Mouse (Mus musculus) forebrain, embryonic 11.5 days (tissue): ENCODE results near the gene Parvb. TPM values are rescaled to one million over a fixed set of nuclear protein-coding genes. Genes with fewer than 3 reads are reported as not detected.

Experiments
- ATAC-seq: fragments of 200-750 bp; cut with Nextera tagmentation; replicated peaks from 2 replicates; pipeline ENCODE4 v1.8.0; 2017; ENCODE audit warnings: moderate TSS enrichment; ENCODE audit not compliant: low FRiP score
- DNase-seq: peaks from one replicate; pipeline ENCODE4 v3.0.0-alpha.2; 2017; ENCODE audit warnings: low spot score
- H3K27ac ChIP-seq: fragments of 300-500 bp; sonication (generic); 2 replicates; pipeline ENCODE4 v1.5.1; 2014; ENCODE audit warnings: low read depth, low read length
- H3K27me3 ChIP-seq: fragments of 300-500 bp; sonication (generic); 2 replicates; pipeline ENCODE4 v1.6.1; 2014; ENCODE audit warnings: mild to moderate bottlenecking, low read length, mixed read lengths; ENCODE audit not compliant: control insufficient read depth, insufficient read depth
- H3K36me3 ChIP-seq: fragments of 300-500 bp; sonication (generic); 2 replicates; pipeline ENCODE4 v1.6.1; 2014; ENCODE audit warnings: mild to moderate bottlenecking, low read length, moderate library complexity, mixed read lengths; ENCODE audit not compliant: control insufficient read depth, insufficient read depth
- H3K4me1 ChIP-seq: fragments of 300-500 bp; sonication (generic); replicated peaks from 2 replicates; pipeline ENCODE4 v1.6.1; 2014; ENCODE audit warnings: low read length, mixed read lengths; ENCODE audit not compliant: control insufficient read depth, insufficient read depth
- H3K4me2 ChIP-seq: fragments of 300-500 bp; sonication (generic); 2 replicates; pipeline ENCODE4 v1.6.1; 2014; ENCODE audit warnings: low read depth, mild to moderate bottlenecking, low read length, moderate library complexity, mixed read lengths; ENCODE audit not compliant: severe bottlenecking
- H3K4me3 ChIP-seq: fragments of 300-500 bp; sonication (generic); 2 replicates; pipeline ENCODE4 v1.5.1; 2014; ENCODE audit warnings: low read depth, low read length
- H3K9ac ChIP-seq: fragments of 300-500 bp; sonication (generic); 2 replicates; pipeline ENCODE4 v1.6.1; 2014; ENCODE audit warnings: low read length
- H3K9me3 ChIP-seq: fragments of 300-500 bp; sonication (generic); 2 replicates; pipeline ENCODE4 v1.6.1; 2016; ENCODE audit warnings: low read length, mixed read lengths; ENCODE audit not compliant: control insufficient read depth
- WGBS: fragments of 180-500 bp; shearing (Covaris S2); extraction: QIAGEN DNeasy Blood & Tissue Kit; methylation state at CpG from one replicate; pipeline ENCODE4 v1.1.7; 2014; 5-methylcytosine and 5-hydroxymethylcytosine counted together
- polyA plus RNA-seq: library from polyadenylated mRNA; unstranded; fragments of >200 nt; fragmentation: Nextera tagmentation; extraction: Ambion mirVana; gene quantifications from 2 replicates; pipeline ENCODE4 v1.2.1, GENCODE M21; 2014

Gene Parvb
- polyA plus RNA-seq = 3.3 and 4.9 TPM in 2 replicates

- Histone ChIP-seq H3K9me3 (no peaks in the 10 kb centered on the region), H3K27ac (no peak within 1 kb of the TSS), H3K4me3 (peak within 1 kb of the TSS; percentile 47), H3K27me3 (peaks cover 8% of the 10 kb centered on the region), H3K4me1 (peaks cover 7% of the 10 kb centered on the region; the same call in 1 of the 2 replicates), H3K4me2 (peak within 1 kb of the TSS; percentile 93), H3K9ac (peak within 1 kb of the TSS; percentile 50), H3K36me3 (no peaks in the 10 kb centered on the region)
- DNase-seq (peak; percentile 67), ATAC-seq (peak; percentile 69; the same call in 1 of the 2 replicates)
- under 1% methylated on average over 53 of the region's 53 CpGs for WGBS
Observed at GRCm38 (mm10) chr15:84231721-84232561, at the start of gene Parvb. Gene Parvb (plus strand): TSS chr15:84232043.

DNA sequence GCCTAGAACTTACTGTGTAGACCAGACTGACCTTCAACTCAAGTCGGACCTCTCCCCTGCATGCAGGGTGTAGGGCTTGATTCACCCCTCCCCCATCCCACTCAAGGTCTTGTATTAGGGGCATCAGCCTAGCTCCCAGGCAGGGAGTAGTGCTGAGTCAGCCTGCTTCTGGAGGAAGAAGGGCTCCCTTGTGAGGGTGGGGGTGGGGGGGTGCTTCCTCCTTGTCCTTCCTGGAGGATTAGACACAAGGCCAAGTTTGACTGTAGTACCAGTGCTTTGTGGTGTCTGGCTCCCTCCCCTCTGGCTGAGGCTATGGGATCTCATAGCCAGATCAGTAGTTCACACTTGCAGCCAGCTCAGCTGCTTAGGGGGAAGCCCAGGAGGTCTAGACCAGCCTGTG is 47.9 kb upstream of the Parvb start:
- DNase-seq = no peak
- 69% methylated on average over 1 of the region's 1 CpGs for WGBS
- Histone ChIP-seq H3K4me1 (no peaks in the 10 kb centered on the region), H3K27ac (no peak overlapping the region), H3K36me3 (no peaks in the 10 kb centered on the region), H3K9ac (no peak overlapping the region), H3K4me2 (no peak overlapping the region), H3K4me3 (no peak overlapping the region), H3K9me3 (no peaks in the 10 kb centered on the region), H3K27me3 (no peaks in the 10 kb centered on the region)
- no peak for ATAC-seq

GRCm38 (mm10) chr15:84186196-84186595 is 45.6 kb upstream of the Parvb start:
- 58% methylated on average over 4 of the region's 4 CpGs for WGBS
- ATAC-seq (no peak), DNase-seq (no peak)
- Histone ChIP-seq H3K9me3 (no peaks in the 10 kb centered on the region), H3K27me3 (no peaks in the 10 kb centered on the region), H3K4me1 (no peaks in the 10 kb centered on the region), H3K4me2 (no peak overlapping the region), H3K9ac (no peak overlapping the region), H3K36me3 (no peaks in the 10 kb centered on the region), H3K27ac (no peak overlapping the region), H3K4me3 (no peak overlapping the region)

DNA sequence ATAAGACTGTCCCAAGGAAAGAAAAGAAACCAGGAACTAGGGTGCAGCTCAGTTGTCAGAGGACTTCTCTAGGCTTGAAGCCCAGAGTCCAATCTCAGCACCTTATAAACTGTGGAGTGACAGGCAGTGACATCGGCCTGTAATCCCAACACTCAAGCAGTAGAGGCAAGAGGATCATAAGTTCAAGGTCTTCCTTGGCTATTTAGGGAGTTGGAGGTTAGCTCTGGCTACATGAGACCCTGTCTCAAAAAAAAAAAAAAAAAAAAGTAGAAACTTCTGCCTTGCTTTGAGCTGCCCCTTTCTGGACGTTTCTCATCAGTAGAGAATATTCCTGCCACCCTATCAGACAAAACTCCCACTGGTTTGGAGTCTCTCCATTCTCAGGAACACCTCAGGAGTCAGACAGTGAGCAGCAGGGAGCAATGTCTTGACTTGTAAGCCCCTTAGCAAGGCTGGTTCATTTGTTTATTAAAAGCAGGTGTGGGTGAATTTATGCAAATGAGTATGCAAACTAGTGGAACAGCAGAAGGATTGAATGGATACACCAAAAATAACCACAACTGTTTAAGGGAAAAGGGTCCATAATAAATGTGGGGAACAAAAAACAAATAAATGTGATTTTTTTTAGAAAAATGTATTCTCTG is 42.8 kb upstream of the Parvb start:
- Histone ChIP-seq H3K4me1 (0 out of 2 replicates have a peak, but pooled peaks cover 3% of the 10 kb centered on the region), H3K4me2 (no peak overlapping the region), H3K9me3 (no peaks in the 10 kb centered on the region), H3K27me3 (no peaks in the 10 kb centered on the region), H3K36me3 (no peaks in the 10 kb centered on the region), H3K27ac (no peak overlapping the region), H3K4me3 (no peak overlapping the region), H3K9ac (no peak overlapping the region)
- ATAC-seq (no peak), DNase-seq (no peak)
- WGBS = 61% methylated on average over 2 of the region's 2 CpGs

DNA sequence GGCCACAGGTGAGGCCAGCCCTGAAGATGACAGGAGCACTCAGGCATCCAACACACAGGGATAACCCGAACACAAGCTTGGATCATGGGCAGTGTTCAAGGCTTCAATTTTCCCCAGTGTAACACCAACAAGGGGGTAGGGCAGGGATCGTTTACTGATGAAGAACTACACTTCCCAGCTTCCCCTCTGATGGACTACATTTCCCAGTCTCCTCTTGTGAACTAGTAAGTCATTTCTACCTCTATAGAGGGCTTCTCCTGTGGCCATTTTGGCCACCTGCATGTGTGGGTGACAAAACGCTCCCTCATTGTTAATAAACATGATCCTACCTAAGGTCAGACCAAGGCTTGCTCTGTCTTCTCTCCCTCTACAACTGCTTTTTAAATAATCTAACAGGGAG is 42.0 kb upstream of the Parvb start:
- no peak overlapping the region for H3K27ac ChIP-seq
- 52% methylated on average over 3 of the region's 3 CpGs for WGBS
- H3K27me3 ChIP-seq = no peaks in the 10 kb centered on the region
- no peaks in the 10 kb centered on the region for H3K9me3 ChIP-seq
- no peaks in the 10 kb centered on the region for H3K36me3 ChIP-seq
- H3K9ac ChIP-seq = no peak overlapping the region
- H3K4me2 ChIP-seq = no peak overlapping the region
- DNase-seq (no peak), ATAC-seq (no peak)
- 0 out of 2 replicates have a peak, but pooled peaks cover 3% of the 10 kb centered on the region for H3K4me1 ChIP-seq
- H3K4me3 ChIP-seq = no peak overlapping the region

DNA sequence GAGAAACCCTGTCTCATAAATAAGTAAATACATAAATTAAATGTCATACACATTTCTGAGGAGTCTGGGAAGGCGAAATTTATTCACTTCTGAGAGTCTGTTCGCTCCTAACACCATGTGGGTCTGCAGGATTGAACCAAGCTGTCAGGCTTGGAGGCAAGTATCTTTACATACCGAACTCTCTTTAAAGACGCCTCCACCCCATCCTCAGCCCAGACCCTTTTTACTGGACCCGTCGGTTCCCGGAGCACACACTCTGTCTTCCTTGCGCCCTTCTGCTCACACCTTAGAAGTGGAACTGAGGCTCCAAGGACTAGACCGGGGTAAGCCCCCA is 40.2 kb upstream of the Parvb start:
- 0 out of 2 replicates have a peak, but pooled peaks cover 3% of the 10 kb centered on the region for H3K4me1 ChIP-seq
- peak overlapping the region; percentile 87 for H3K9ac ChIP-seq
- ATAC-seq (no peak; the same call in 1 of the 2 replicates), DNase-seq (no peak)
- 0 out of 2 replicates have a peak overlapping the region, but pooled peaks have one; percentile 53 for H3K27ac ChIP-seq
- H3K4me2 ChIP-seq = peak overlapping the region; percentile 68
- H3K27me3 ChIP-seq = no peaks in the 10 kb centered on the region
- WGBS = 2% methylated on average over 9 of the region's 9 CpGs
- H3K36me3 ChIP-seq = no peaks in the 10 kb centered on the region
- peak overlapping the region; percentile 95 for H3K4me3 ChIP-seq
- H3K9me3 ChIP-seq = no peaks in the 10 kb centered on the region

DNA sequence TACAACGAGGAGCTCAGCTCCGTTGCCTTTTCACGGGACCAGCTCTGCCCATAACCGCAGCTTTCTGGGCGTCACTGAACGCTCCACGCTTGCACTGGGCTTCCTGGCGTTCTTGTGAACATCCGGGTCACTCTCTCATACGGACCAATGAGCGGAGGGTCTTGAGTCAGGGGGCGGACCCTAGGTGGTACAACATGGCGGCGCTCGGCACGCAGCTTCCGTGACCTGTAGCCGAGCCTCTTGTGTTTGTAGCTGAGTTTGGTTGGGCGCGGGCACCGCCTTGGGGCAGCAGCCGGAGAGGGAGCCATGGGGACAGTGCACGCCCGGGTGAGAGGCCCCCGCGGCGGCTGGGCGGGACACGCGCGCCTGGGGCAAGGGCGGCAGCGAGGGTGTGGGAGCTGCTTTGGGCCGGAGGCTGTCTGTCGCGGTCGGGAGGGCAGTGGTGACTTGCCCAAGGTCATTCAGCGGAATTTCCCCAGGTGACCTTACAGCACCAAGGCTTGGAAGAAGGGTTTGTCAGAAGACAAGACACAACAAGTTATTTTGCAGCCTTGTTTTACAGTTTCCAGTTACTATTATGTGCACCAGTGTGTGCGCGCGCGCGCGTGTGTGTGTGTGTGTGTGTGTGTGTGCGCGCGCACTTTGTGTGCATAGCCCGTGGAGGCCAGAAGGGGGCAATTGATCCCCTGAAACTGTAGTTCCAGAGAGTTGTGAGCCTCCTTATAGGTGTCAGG is 39.6 kb upstream of the Parvb start, which contains the start of gene Samm50:
Samm50 (plus strand) TSS at position 184 of the 734 bp plus-strand sequence.
- 0 out of 2 replicates have a peak, but pooled peaks cover 3% of the 10 kb centered on the region for H3K4me1 ChIP-seq
- ATAC-seq = peak; percentile 99
- no peaks in the 10 kb centered on the region for H3K36me3 ChIP-seq
- peak within 1 kb of the TSS; percentile 87 for H3K9ac ChIP-seq
- peak within 1 kb of the TSS; percentile 81 for H3K27ac ChIP-seq
- peak within 1 kb of the TSS; percentile 95 for H3K4me3 ChIP-seq
- H3K4me2 ChIP-seq = peak within 1 kb of the TSS; percentile 68
- H3K27me3 ChIP-seq = no peaks in the 10 kb centered on the region
- peak; percentile 94 for DNase-seq
- no peaks in the 10 kb centered on the region for H3K9me3 ChIP-seq
- 5% methylated on average over 48 of the region's 48 CpGs for WGBS

DNA sequence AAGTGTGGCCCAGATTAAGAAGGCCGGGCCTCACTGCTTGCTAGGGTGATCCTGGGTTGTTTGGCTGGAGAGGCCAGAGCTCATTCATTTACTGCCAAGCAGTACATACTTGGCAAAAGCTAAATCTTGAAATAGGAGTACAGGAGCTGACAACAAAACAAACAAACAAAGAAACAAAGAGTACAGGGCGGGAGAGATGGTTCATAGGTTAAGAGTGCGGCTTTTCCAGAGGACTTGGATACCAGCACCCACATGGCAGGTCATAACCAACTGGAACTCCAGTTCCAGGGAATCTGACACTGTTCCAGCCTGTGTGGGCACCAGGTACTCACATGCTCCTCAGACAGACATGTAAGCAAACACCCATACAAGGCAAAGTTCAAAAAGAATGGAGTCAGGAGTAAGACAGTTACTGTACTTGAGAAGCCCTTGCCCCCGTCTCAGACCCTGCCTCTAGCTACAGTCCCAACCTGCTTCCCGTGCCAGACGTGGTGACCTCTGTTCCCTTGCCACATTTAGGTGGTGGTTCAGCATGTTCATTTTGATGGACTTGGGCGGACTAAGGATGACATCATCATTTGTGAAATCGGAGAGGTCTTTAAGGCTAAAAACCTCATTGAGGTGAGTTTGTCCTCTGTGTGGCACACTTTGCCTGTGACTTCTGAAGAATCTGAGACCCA is 35.2 kb upstream of the Parvb start:
- Histone ChIP-seq H3K9me3 (no peaks in the 10 kb centered on the region), H3K27me3 (no peaks in the 10 kb centered on the region), H3K4me1 (0 out of 2 replicates have a peak, but pooled peaks cover 3% of the 10 kb centered on the region), H3K4me2 (no peak overlapping the region), H3K36me3 (peaks cover 11% of the 10 kb centered on the region), H3K4me3 (no peak overlapping the region), H3K27ac (no peak overlapping the region), H3K9ac (no peak overlapping the region)
- 92% methylated on average over 8 of the region's 8 CpGs for WGBS
- ATAC-seq (no peak), DNase-seq (no peak)
